Mouse (Mus musculus) heart, embryonic 11.5 days (tissue): Measurements from ENCODE around the gene Apom. TPM values are rescaled to one million over a fixed set of nuclear protein-coding genes. Genes with fewer than 3 reads are reported as not detected.
A peak's percentile ranks its signal among the peaks of the same experiment; 100 is the strongest.

ENCODE experiments used
- ATAC-seq: fragments of 200-750 bp; cut with Nextera tagmentation; replicated peaks from 2 replicates; pipeline ENCODE4 v1.8.0; 2017; ENCODE audit warnings: moderate library complexity; ENCODE audit not compliant: insufficient number of reproducible peaks, low FRiP score, low TSS enrichment
- H3K27ac ChIP-seq: fragments of 300-500 bp; sonication (generic); 2 replicates; pipeline ENCODE4 v1.5.1; 2014; ENCODE audit warnings: mild to moderate bottlenecking, low read depth, low read length
- H3K27me3 ChIP-seq: fragments of 300-500 bp; sonication (generic); 2 replicates; pipeline ENCODE4 v1.6.1; 2014; ENCODE audit warnings: mild to moderate bottlenecking, low read length, mixed read lengths; ENCODE audit not compliant: control insufficient read depth, insufficient read depth
- H3K36me3 ChIP-seq: fragments of 300-500 bp; sonication (generic); 2 replicates; pipeline ENCODE4 v1.6.1; 2014; ENCODE audit warnings: mild to moderate bottlenecking, low read length, moderate library complexity, mixed read lengths; ENCODE audit not compliant: control insufficient read depth, insufficient read depth
- H3K4me1 ChIP-seq: fragments of 300-500 bp; sonication (generic); 2 replicates; pipeline ENCODE4 v1.6.1; 2014; ENCODE audit warnings: low read length; ENCODE audit not compliant: control insufficient read depth, insufficient read depth
- H3K4me2 ChIP-seq: fragments of 300-500 bp; sonication (generic); 2 replicates; pipeline ENCODE4 v1.6.1; 2014; ENCODE audit warnings: mild to moderate bottlenecking, moderate library complexity
- H3K4me3 ChIP-seq: fragments of 300-500 bp; sonication (generic); 2 replicates; pipeline ENCODE4 v1.5.1; 2014; ENCODE audit warnings: low read depth, low read length
- H3K9ac ChIP-seq: fragments of 300-500 bp; sonication (generic); 2 replicates; pipeline ENCODE4 v1.6.1; 2014; ENCODE audit warnings: mild to moderate bottlenecking, low read depth, low read length, moderate library complexity
- H3K9me3 ChIP-seq: fragments of 300-500 bp; sonication (generic); replicated peaks from 2 replicates; pipeline ENCODE4 v1.6.1; 2016; ENCODE audit warnings: low read length; ENCODE audit not compliant: control insufficient read depth
- WGBS: fragments of 180-500 bp; shearing (Covaris S2); extraction: QIAGEN DNeasy Blood & Tissue Kit; methylation state at CpG from one replicate; pipeline ENCODE4 v1.1.7; 2014; ENCODE audit not compliant: insufficient replicate concordance; 5-methylcytosine and 5-hydroxymethylcytosine counted together
- polyA plus RNA-seq: library from polyadenylated mRNA; unstranded; fragments of >200 nt; fragmentation: Nextera tagmentation; extraction: Ambion mirVana; gene quantifications from 2 replicates; pipeline ENCODE4 v1.2.1, GENCODE M21; 2014

Apom gene
- 2.3 and 12.9 TPM in 2 replicates for polyA plus RNA-seq

GRCm38 (mm10) chr17:35131500-35132173 lies at the start of gene Apom:
Gene Apom, minus strand, starts transcription at chr17:35132050.
- no peaks in the 10 kb centered on the region for H3K27me3 ChIP-seq
- no peak within 1 kb of the TSS for H3K27ac ChIP-seq
- H3K9me3 ChIP-seq, result no peaks in the 10 kb centered on the region
- ATAC-seq, result no peak
- 80% methylated on average over 15 of the region's 15 CpGs for WGBS
- no peak within 1 kb of the TSS for H3K4me2 ChIP-seq
- H3K9ac ChIP-seq, result no peak within 1 kb of the TSS
- H3K36me3 ChIP-seq, result peaks cover 2% of the 10 kb centered on the region
- peaks cover 15% of the 10 kb centered on the region for H3K4me1 ChIP-seq
- H3K4me3 ChIP-seq, result no peak within 1 kb of the TSS

GRCm38 (mm10) chr17:35180093-35180492 lies 48.2 kb upstream of the Apom start:
- no peak for ATAC-seq

GRCm38 (mm10) chr17:35178528-35178927 lies 46.7 kb upstream of the Apom start:
- ATAC-seq, result 0 out of 2 replicates have a peak, but pooled peaks have one; percentile 22
- no peaks in the 10 kb centered on the region for H3K36me3 ChIP-seq
- WGBS, result 10% methylated on average over 5 of the region's 5 CpGs

More at GRCm38 (mm10) chr17:35180093-35180492, 48.2 kb upstream of the Apom start:
- Histone ChIP-seq H3K4me2 (no peak overlapping the region), H3K4me3 (no peak overlapping the region), H3K4me1 (no peaks in the 10 kb centered on the region), H3K36me3 (no peaks in the 10 kb centered on the region), H3K27ac (no peak overlapping the region), H3K9me3 (no peaks in the 10 kb centered on the region), H3K27me3 (no peaks in the 10 kb centered on the region), H3K9ac (0 out of 2 replicates have a peak overlapping the region, but pooled peaks have one; percentile 28)
- 83% methylated on average over 5 of the region's 5 CpGs for WGBS

GRCm38 (mm10) chr17:35175968-35176367 lies 44.1 kb upstream of the Apom start, which contains the start of gene Aif1:
Gene Aif1, minus strand, starts transcription at chr17:35176068.
- Histone ChIP-seq H3K27me3 (0 out of 2 replicates have a peak, but pooled peaks cover 3% of the 10 kb centered on the region), H3K4me2 (no peak within 1 kb of the TSS), H3K4me3 (no peak within 1 kb of the TSS), H3K4me1 (no peaks in the 10 kb centered on the region), H3K36me3 (no peaks in the 10 kb centered on the region), H3K9me3 (no peaks in the 10 kb centered on the region), H3K27ac (no peak within 1 kb of the TSS), H3K9ac (no peak within 1 kb of the TSS)
- 62% methylated on average over 2 of the region's 2 CpGs for WGBS
- no peak for ATAC-seq

More at GRCm38 (mm10) chr17:35178528-35178927, 46.7 kb upstream of the Apom start:
- H3K4me2 ChIP-seq, result no peak overlapping the region
- H3K4me3 ChIP-seq, result no peak overlapping the region
- no peaks in the 10 kb centered on the region for H3K27me3 ChIP-seq
- no peaks in the 10 kb centered on the region for H3K4me1 ChIP-seq
- no peaks in the 10 kb centered on the region for H3K9me3 ChIP-seq
- H3K27ac ChIP-seq, result no peak overlapping the region
- H3K9ac ChIP-seq, result no peak overlapping the region

GRCm38 (mm10) chr17:35175382-35175781 lies 43.5 kb upstream of the Apom start:
- H3K27me3 ChIP-seq, result 0 out of 2 replicates have a peak, but pooled peaks cover 3% of the 10 kb centered on the region
- H3K36me3 ChIP-seq, result no peaks in the 10 kb centered on the region
- H3K4me2 ChIP-seq, result no peak overlapping the region
- ATAC-seq, result no peak
- WGBS, result 78% methylated on average over 6 of the region's 6 CpGs
- H3K9ac ChIP-seq, result no peak overlapping the region
- no peak overlapping the region for H3K4me3 ChIP-seq
- no peaks in the 10 kb centered on the region for H3K9me3 ChIP-seq
- no peak overlapping the region for H3K27ac ChIP-seq
- no peaks in the 10 kb centered on the region for H3K4me1 ChIP-seq

- H3K36me3 ChIP-seq, result no peaks in the 10 kb centered on the region
- no peaks in the 10 kb centered on the region for H3K4me1 ChIP-seq
- no peak overlapping the region for H3K4me2 ChIP-seq
- no peak overlapping the region for H3K27ac ChIP-seq
- WGBS, result 67% methylated on average over 8 of the region's 8 CpGs
- H3K4me3 ChIP-seq, result no peak overlapping the region
- H3K27me3 ChIP-seq, result 0 out of 2 replicates have a peak, but pooled peaks cover 3% of the 10 kb centered on the region
- no peak for ATAC-seq
- no peak overlapping the region for H3K9ac ChIP-seq
- no peaks in the 10 kb centered on the region for H3K9me3 ChIP-seq
Measured at GRCm38 (mm10) chr17:35174201-35174977, 42.5 kb upstream of the Apom start.

- Histone ChIP-seq H3K4me1 (no peaks in the 10 kb centered on the region), H3K4me2 (no peak overlapping the region), H3K36me3 (no peaks in the 10 kb centered on the region), H3K9me3 (no peaks in the 10 kb centered on the region), H3K27ac (no peak overlapping the region), H3K4me3 (no peak overlapping the region), H3K9ac (no peak overlapping the region), H3K27me3 (0 out of 2 replicates have a peak, but pooled peaks cover 3% of the 10 kb centered on the region)
- ATAC-seq, result no peak
- 61% methylated on average over 3 of the region's 3 CpGs for WGBS
Measured at GRCm38 (mm10) chr17:35173329-35173728, 41.5 kb upstream of the Apom start.

- no peaks in the 10 kb centered on the region for H3K4me1 ChIP-seq
- no peak overlapping the region for H3K4me2 ChIP-seq
- 0 out of 2 replicates have a peak, but pooled peaks cover 3% of the 10 kb centered on the region for H3K27me3 ChIP-seq
- no peaks in the 10 kb centered on the region for H3K36me3 ChIP-seq
- WGBS, result 59% methylated on average over 11 of the region's 11 CpGs
- H3K9me3 ChIP-seq, result no peaks in the 10 kb centered on the region
- H3K4me3 ChIP-seq, result no peak overlapping the region
- no peak for ATAC-seq
- no peak overlapping the region for H3K27ac ChIP-seq
- H3K9ac ChIP-seq, result no peak overlapping the region
Measured at GRCm38 (mm10) chr17:35172445-35173234, 40.8 kb upstream of the Apom start.
